Mouse (Mus musculus) spleen, embryonic (tissue): ENCODE data around the gene Cntfr.

Experiments used
- CTCF ChIA-PET: fragments of 350-600 bp; sonication (Branson Sonifier 250); formaldehyde crosslinking; loops from one replicate; lab custom pipeline; 2022; lab: Charles Lee

The Cntfr gene

DNA sequence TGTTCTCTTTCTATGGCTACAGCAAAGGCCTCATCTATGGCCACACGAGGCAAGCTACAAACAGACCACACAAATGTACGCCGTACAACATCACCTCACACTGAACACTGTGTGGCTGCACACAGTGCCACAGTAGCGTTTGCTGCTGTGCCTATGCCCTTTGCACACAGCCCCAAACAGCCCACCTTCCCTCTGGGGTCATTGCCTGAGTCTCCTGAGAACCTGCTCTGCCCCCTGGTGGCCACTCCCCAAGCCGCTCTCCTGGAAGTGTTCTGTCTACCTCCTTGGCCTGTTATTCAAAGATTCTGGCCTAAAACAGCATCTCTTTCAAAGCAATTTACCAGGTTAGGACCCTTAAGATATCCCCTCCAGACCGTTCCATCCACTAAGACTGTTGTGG, 43.6 kb downstream of the Cntfr start:
- CTCF ChIA-PET, result interaction anchor here (0.6 kb wide), 1 partner anchor 16 kb away, joined by 3 read pairs; no protein-coding TSS in a partner anchor

DNA sequence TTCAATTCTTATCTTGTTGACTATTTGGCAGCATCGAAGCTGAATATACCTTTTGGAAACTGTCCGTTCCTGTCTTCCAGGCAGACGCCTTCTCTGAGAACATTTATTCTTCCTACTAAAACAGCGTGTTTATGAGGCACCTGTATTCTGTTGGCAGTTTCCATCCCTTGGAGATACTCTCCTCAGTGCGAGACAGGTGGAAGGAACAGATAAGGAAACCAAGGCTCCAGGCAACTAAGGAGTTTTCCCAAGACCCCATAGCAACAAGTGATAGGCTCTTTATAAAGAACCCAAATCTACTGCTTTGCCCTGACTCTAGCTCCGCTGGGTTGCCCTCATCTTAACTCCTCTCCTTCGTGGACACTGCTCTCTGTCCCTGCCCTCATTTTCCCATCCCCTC, 48.3 kb downstream of the Cntfr start:
- CTCF ChIA-PET, result no interaction called here

DNA sequence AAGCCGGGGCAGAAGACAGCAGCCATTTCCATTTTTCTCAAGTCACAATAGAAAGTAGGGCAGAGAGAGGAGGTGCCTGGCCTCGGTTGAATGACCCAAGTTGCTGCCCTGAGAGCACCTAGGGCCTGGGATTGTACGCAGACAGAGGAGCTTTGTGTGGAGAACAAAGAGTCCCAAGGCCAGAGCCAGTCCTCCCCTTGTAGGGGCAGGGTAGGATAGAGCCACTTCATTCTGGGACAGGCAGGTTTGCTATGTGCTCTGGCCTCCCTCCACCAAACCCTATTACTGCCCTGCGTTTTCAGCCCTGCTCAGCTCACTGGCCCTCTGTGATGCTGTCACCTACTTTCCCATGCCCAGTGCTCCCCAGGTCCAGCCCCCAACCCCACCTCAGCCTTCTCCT, 48.7 kb downstream of the Cntfr start:
- CTCF ChIA-PET, result no interaction called here

DNA sequence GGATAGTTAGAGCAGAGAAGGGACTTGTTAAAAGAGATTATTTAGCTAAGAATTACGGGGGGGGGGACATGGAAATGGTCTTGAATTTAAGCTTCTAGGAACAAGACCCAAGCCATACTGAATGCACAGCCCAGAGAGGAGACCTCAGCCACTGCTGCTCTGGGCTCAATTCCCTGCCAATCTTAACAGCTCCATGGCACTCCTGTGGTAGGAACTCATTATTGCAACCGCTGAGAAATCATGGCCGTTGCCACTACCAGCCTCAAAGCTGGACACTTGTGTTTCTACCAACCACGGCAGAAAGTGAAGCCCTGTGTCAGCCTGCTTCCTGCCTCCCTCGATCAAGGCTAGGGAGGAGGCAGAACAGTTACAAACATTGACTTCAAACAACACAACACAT, 51.4 kb downstream of the Cntfr start:
- CTCF ChIA-PET, result no interaction called here

DNA sequence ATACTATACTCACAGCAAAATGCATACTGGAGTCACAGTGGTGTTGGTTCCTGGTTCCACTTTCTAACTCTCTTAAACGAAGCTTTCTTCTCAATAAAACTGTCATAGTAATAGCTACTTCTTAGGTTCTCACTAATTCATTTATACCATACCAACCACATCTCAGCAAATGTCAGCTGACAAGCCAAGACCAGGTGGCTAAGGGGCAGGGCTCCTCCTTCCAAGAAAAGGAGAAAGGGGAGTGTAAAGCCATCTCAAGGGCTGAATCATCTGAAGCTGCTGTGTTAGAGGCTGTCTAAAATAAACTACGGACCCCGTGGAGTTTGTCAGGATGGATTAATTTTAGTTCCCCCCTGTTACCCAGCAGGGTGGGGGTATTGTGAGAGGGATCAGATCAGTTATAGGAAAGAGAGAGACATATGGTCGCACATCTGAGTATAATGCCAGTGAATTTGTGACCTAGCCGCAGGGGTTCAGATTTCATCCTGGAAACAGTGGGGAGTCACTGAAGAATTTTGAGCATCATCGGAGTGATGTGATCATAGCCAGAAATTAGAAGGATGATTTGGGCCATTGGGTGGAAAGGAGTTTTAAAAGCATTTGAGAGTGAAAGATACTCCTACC, 55.6 kb downstream of the Cntfr start:
- CTCF ChIA-PET, result interaction anchor here (1.3 kb wide), 1 partner anchor 11 kb away, joined by 5 read pairs; no protein-coding TSS in a partner anchor

DNA sequence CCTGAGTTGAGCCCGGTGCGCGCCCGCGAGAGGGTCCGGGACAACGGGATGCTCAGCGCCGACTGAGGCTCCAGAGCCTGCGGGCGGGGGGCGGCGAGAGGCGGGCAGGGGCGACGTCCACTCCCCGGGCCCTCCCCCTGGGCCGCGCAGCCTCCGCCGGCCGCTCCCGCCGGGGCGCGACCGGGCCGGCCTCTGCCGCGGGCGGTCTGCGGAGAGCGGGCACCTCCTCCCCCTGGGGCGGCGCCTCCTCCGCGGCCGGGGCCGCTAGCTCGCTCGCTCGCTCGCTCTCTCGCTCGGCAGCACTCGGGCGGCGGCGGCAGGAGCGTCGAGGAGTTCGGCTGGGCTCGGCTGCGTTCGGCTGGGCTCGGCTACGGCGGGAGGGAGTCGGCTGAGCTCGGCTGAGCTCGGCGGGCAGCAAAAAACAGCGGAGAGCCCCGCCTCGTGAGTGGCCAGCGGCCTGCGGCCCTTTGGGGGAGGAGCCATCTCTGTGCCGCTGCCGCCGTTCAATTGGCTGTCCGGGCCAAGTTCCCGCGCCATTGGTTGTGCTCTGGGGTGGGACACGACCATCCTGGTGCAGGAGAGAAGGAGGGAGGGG, 56.9 kb downstream of the Cntfr start, which contains the start of gene Enho:
Gene Enho, minus strand, starts transcription at position 412 of the 595 bp plus-strand sequence.
- CTCF ChIA-PET, result no interaction called here

DNA sequence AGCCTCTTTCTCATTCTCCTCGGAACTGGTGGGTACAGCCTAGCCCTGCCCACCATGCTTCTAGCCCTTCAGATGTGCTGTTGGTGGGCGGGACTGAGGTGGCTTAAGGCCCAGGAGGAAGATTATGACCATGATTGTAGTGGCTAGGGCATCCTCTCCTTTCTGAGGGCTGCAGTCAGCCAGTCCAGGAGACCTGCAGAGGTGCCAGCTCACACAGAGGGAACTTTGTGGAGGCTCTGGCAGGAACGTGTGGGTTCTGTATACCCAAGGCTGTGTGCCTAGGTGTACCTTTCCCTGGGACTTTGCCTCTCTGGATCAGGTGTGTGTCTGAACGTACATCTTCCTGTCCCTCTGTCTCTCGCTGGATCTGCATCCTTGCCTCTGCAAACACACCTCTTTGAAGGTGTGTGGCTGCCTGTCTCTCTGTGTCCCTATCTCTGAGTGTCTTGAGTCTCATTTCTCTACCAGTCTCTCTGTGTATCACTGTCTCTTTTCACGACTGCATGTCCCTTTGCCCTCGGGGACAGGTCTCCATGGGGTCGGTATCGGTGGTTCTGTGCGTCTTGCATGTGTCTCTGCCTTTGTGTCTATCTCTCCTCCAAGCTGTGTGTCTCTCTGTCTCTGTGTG, 57.6 kb downstream of the Cntfr start:
- CTCF ChIA-PET, result no interaction called here

DNA sequence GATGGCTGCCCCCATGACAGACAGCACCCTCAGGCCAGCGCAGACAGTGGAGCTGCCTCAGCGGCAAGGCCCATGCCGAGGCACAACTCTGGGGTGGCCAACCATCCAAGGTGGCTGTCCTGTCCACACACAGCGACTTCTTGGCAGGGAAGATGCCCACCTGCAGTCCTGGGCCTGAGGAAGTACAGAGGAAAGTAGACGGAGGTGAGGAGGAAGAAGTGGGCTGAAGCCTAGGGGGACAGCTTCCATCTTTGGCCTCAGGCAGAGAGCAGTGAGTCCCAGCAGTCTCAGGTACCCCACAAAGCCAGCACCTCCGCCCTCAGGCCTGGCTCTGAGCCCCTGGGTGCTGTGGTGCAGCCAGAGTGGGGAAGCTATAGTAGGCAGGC, 58.1 kb downstream of the Cntfr start:
- CTCF ChIA-PET, result no interaction called here

DNA sequence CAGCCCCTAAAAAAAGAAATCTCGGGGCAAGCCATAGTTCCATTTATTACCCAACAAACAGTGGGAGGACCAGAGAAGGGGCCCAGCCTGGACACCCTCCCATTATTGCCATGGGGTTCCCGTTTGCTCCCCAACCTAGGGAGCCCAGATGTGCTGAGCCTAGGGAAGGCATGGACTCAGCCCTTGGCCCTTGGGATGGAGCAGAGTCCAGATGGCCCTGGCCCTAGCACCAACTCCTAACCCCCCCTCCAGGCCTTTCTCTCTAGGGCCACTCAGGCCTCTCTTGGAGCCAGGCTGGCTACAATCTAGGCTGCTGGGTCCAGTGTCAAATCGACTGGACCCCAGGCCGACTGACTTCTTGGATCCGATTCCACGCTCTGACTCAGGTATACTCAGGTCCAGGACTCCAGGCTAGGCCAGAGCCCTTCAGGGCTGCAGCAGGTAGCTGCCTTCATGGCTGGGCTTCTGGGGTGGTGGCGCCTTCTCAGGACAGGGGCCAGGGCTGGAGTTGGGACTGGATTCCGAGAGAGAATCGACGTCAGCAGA, 58.6 kb downstream of the Cntfr start:
- CTCF ChIA-PET, result no interaction called here

DNA sequence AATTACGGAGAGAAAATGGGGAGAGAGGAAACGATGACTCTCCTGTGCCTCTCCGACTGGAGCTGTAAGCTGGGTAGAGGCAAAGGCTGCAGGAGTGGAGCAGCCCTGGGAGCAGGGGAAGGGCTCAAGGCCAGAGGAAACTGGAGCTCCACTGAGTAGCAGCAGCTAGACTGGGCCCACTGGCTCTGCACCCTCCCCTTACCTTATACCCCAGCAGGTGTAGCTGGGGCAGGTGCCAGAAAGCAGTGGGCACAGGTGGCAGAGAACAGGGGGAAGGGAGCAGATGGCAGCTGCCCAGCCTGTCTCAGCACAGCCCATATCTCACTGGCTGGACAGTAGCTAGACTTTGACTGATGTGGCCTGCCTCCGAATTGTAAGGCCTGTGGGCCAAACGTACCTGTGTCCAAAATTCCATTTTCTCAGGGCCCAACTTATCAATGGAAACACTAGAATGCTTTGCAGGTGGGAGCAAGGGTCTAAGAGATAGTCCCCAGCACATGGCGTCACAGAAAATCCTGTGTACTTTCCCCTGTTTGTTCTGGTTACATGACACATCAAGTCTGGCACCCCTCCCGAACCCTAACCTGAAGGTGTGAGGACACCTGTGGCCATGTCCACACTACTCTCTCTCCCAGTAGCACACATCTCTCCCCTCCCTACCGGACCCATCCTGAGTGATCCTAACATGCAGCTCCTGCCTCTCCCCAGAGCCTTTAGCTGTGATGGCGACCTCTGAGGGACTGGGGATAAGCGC, 59.8 kb downstream of the Cntfr start:
- CTCF ChIA-PET, result no interaction called here

DNA sequence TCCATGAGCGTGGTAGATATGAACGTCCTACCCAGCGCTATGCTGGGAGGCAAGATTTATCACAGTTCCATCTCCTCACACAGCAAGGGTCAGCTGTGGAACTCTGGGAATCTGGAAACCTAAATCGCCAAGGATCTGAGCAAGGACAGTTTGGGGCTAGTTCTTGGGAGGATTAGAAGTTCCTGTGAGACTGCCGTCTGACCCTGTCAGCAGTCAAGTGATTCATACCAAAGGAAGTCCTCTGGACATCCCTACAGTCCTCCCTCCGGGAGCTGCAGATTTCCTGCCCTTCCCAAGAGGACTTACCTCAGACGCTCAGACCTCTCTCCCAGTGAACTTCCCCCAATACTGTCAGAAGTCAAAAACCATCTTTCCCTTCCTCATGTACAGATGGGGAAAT, 60.5 kb downstream of the Cntfr start:
- CTCF ChIA-PET, result interaction anchor here (0.7 kb wide), 1 partner anchor 1045 kb away, joined by 5 read pairs; no protein-coding TSS in a partner anchor

DNA sequence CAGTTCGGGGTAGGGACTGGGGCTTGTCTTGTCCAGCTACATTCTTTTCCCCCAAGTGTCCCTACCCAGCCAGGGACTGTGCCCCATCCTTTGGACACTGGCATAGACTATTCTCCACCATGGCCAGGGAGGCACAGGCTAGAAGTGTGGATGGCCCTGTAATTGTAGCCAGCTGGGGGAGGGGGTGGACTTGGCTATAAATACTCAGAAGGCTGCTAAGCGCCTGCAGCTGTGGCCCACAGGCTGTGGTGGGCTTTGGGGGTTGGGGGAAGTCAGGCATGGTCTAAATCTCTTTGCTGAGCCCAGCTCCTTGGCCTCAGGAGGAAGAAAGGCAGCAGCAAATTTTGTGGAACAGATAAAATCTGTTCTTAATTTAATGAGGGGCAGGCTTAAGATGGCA, 61.0 kb downstream of the Cntfr start:
- CTCF ChIA-PET, result interaction anchor here (0.7 kb wide), 1 partner anchor 1044 kb away, joined by 5 read pairs; no protein-coding TSS in a partner anchor

DNA sequence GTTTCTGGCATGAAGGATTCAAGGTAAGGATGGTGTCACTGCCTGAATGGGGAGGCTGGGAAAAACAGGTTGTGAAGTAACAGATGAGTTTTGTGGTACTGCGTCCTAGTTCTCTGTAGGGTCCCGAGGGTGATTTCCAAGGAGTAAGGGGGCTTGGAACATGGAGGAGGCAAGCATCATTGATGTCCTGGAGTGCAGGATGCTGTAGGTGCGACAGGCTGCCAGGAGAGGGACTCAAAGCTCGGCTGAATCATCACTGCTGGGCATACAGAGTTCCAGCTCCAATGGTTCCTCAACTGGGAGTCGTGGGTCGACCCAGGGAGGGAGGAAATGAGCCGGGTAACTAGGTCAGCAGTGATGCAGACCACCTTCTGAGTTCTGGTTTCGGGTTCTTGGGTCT, 61.7 kb downstream of the Cntfr start:
- CTCF ChIA-PET, result no interaction called here

DNA sequence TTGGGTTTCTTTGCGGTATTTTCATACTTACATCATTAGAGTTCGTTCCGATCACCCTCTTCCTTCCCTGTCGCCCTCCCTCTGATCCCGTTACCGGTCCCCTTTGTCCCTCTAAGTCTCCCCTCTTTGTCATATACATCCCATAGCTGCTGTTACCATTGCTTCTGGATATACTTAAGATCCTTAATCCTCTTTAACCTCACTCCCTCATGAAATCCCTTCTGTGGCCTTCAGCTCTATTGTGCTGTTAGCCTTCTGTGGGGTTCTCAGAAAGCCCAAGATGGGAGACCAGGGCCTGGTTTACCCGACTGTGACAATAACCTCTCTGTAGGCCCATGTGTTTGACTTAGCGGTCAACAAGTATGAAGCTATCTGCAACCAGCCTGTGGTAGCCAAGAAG, 62.3 kb downstream of the Cntfr start:
- CTCF ChIA-PET, result no interaction called here

DNA sequence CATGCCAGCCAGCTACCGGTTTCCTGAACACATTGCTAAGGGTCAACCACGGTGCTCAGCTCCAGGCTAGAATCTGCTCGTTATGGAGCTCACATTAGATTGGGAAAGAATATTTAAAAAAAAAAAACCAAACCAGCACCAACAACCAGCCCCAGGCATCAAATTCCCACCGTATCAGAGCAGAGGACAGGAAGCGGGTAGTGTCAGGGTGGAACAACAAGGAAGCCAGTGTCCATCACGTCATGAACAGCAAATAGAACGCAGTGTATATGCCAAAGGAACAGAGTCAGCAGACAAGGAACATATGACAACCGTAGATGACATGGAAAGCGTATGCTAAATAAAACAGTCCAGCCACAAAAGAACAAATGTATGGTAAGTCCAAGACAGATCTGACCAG, 63.9 kb downstream of the Cntfr start:
- CTCF ChIA-PET, result no interaction called here

DNA sequence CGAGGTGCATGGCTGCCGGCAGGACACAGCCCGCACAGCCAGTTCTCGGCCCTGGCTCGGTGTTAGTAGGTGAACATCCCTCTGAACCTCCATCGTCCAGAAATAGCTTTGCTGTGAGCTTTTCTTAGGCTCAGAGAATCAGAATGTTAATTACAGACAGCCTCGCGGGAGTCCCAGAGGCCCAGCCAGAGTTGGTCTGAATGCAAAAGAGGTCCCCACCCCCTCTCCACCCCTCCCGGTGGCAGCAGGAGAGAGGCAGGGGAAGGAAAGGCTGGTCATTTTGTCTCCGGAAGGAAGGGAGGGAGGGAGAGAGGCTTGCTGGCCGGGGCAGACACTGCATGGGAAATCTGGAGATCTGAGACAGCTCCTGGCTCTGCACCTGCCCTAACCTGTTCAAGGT, 65.5 kb downstream of the Cntfr start:
- CTCF ChIA-PET, result no interaction called here

DNA sequence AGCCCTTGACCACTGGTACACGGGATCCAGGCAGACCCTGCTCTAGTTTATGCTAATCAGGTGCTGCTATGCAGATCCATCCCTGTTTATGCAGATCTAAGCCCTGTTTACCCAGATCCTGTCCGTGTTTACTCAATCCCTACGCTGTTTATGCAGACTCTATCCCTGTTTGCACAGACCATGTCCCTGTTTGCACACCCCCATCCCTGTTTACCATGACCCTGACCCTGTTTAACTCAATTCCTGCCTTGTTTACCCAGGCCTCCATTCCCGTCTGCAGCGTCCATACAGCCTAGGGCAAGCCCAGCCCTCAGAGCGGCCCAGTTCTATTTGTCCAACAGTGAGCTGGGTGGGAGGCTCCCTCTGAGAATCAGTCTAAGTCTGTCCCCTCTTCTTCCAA, 66.7 kb downstream of the Cntfr start:
- CTCF ChIA-PET, result interaction anchor here (1.3 kb wide), 1 partner anchor 11 kb away, joined by 5 read pairs; no protein-coding TSS in a partner anchor

DNA sequence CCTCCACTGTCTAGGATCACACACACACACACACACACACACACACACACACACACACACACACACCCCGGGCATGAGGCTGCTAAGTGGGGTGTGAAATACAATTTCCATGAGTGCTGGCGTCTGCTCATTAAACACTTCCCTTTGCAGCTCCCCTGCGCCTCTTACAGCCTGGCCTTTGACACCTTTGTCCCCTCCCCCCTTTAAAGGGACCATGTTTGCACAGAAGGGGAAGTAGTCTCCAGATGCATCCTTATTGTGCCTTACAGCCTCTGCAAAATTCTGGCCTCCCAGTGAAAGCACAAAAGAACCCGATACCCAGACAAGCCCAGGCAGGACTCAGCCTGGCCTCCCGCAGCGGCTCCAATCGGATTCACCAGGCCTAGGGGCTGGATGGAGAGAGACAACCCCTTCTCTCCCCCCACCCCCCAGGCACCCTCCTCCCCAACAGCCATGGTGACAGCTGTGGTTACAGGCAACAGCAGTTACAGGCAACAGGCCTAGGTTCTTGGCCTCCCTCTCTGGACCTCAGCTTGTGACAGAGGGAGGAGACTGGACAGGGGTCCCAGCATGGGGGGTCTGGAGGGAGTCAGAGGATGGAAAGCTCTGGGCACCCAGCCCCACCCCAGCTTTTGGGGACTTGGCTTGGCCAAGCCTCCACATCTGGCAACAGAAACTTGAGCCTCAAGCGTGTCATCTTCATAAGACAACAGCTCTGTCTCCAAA, 68.5 kb downstream of the Cntfr start:
- CTCF ChIA-PET, result no interaction called here

DNA sequence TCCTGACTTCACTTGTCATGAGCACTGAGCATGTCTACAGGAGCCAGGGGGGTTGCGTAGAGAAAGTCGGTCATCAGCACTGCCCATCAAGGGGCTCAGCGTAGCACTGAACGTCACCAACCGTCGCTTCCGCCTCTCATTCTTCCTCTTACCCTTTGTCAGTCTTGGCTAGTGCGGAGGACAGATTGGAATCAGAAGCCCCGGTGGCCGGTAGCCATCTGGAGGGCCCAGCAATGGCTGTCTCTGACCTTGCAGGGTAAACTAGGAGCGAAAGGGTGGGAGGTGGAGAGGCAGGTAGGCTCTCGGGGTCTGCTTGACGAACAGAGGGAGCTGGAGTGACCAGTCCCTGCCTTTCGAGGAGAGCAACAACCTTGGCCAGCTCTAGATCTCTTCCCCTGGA, 74.8 kb downstream of the Cntfr start:
- CTCF ChIA-PET, result interaction anchor here (0.6 kb wide), 1 partner anchor 115 kb away, joined by 3 read pairs; no protein-coding TSS in a partner anchor

DNA sequence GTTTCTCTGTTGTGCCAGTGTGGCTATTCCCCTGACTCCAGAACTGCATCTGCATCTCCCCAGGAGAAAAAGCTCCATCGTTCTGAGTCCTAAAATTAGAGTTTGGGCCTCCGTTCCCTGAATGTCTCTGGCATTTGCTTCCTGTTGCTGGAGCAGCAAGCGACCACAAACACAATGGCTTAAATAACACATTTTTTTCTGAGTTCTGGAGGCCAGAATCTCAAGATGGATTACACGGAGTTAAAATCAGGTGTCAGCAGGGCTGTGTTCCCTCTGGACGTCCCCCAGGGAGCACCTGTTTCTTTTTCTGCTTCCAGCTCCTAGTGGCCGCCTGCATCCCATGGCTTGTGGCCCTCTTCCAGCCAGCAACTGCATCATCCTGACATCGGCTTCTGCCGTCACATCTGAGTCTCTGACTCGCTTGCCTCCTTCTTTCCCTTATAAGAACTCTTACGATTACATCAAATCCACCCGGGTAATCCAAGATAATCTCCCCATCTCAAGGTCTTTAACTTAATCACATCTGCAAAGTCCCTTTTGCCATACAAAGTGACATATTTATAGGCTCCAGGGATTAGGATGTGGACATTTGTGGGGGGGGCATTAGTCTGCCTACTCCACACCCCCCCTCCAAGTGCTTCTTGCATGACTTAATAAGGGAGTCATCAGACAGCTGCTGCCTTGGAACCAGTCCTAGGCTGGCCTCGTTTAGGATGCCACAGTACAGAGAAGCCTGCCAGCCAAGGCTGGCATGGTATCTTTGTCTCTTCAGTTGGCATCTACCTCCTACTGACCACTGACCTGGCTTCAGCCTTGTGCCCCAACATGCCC, 77.8 kb downstream of the Cntfr start:
- CTCF ChIA-PET, result no interaction called here
